Mouse (Mus musculus) MEL (cell line): ENCODE measurements around the gene Eef2k.

Source experiments
- CHD2 ChIP-seq: IDR thresholded peaks from 2 replicates; pipeline ENCODE4 v1.6.1; 2011; ENCODE audit warnings: low read length, improper control_type of control experiment
- CTCF ChIP-seq, 3 experiments: IDR thresholded peaks in 2 of 3; conservative IDR thresholded peaks in 1 of 3; 2 replicates each; pipeline ENCODE4 v1.5.1; 2011 to 2012; ENCODE audit warnings: low read length in 3 of 3, low read depth in 2 of 3, mild to moderate bottlenecking in 2 of 3, improper control_type of control experiment in 1 of 3, inconsistent platforms in 1 of 3, mixed read lengths in 1 of 3, moderate library complexity in 1 of 3; ENCODE audit not compliant: control insufficient read depth in 1 of 3, insufficient read depth in 1 of 3, poor library complexity in 1 of 3, severe bottlenecking in 1 of 3
- ELF1 ChIP-seq: IDR thresholded peaks from 2 replicates; pipeline ENCODE4 v1.6.1; 2014; ENCODE audit warnings: low read depth, mild to moderate bottlenecking, inconsistent platforms, low read length, improper control_type of control experiment, moderate library complexity
- EP300 ChIP-seq, 2 experiments: IDR thresholded peaks; 2 replicates each; pipeline ENCODE4 v1.6.1; 2011; ENCODE audit warnings: improper control_type of control experiment in 2 of 2, low read length in 2 of 2, low read depth in 1 of 2, mild to moderate bottlenecking in 1 of 2
- GATA1 ChIP-seq: IDR thresholded peaks from 2 replicates; pipeline ENCODE4 v1.6.1; 2011; ENCODE audit warnings: low read depth, low read length, improper control_type of control experiment
- MAZ ChIP-seq: IDR thresholded peaks from 2 replicates; pipeline ENCODE4 v1.6.1; 2012; ENCODE audit warnings: low read depth, mild to moderate bottlenecking, inconsistent platforms, low read length, improper control_type of control experiment
- POLR2A ChIP-seq, 2 experiments: IDR thresholded peaks; 2 replicates each; pipeline ENCODE4 v1.6.1; 2011 to 2012; ENCODE audit warnings: low read length in 2 of 2, mild to moderate bottlenecking in 2 of 2, control low read depth in 1 of 2, improper control_type of control experiment in 1 of 2, low read depth in 1 of 2, moderate library complexity in 1 of 2; ENCODE audit not compliant: control insufficient read depth in 1 of 2, insufficient read depth in 1 of 2, poor library complexity in 1 of 2
- TCF12 ChIP-seq: IDR thresholded peaks from 2 replicates; pipeline ENCODE4 v1.6.1; 2014; ENCODE audit warnings: low read depth, mild to moderate bottlenecking, inconsistent platforms, low read length, improper control_type of control experiment, moderate library complexity
- UBTF ChIP-seq: IDR thresholded peaks from 2 replicates; pipeline ENCODE4 v1.6.1; 2012; ENCODE audit warnings: low read depth, mild to moderate bottlenecking, inconsistent platforms, low read length, improper control_type of control experiment, moderate library complexity, borderline replicate concordance; ENCODE audit not compliant: insufficient read depth
- ZKSCAN1 ChIP-seq: IDR thresholded peaks from 2 replicates; pipeline ENCODE4 v1.6.1; 2012; ENCODE audit warnings: low read depth, mild to moderate bottlenecking, inconsistent platforms, low read length, improper control_type of control experiment, moderate library complexity
- ZMIZ1 ChIP-seq: IDR thresholded peaks from 2 replicates; pipeline ENCODE4 v1.6.1; 2012; ENCODE audit warnings: low read depth, mild to moderate bottlenecking, inconsistent platforms, low read length, improper control_type of control experiment, moderate library complexity

GRCm38 (mm10) chr7:120811834-120812415 is 30.7 kb upstream of the Eef2k start, which contains the start of gene Gm5737:
- TF ChIP-seq TCF12, result no peak
- no peak for TF ChIP-seq CTCF (IDR thresholded peaks at IDR 0.05 in 2 of 3, conservative IDR thresholded peaks at IDR 0.05 in 1 of 3; ENCODE audit: control insufficient read depth in 1 of 3, insufficient read depth in 1 of 3, low read depth in 2 of 3, low read length in 3 of 3, poor library complexity in 1 of 3, severe bottlenecking in 1 of 3)
- no peak for TF ChIP-seq ZMIZ1
- TF ChIP-seq MAZ, result no peak
- TF ChIP-seq POLR2A (IDR thresholded peaks at IDR 0.05; ENCODE audit: control insufficient read depth in 1 of 2, insufficient read depth in 1 of 2, low read depth in 1 of 2, low read length in 2 of 2, poor library complexity in 1 of 2), result no peak
- TF ChIP-seq CHD2, result no peak
- no peak for TF ChIP-seq ELF1
- no peak for TF ChIP-seq ZKSCAN1
- TF ChIP-seq EP300 (IDR thresholded peaks at IDR 0.05; ENCODE audit: low read depth in 1 of 2, low read length in 2 of 2), result no peak
- no peak for TF ChIP-seq GATA1
- no peak for TF ChIP-seq UBTF
